Mouse (Mus musculus): ENCODE data around the gene Zbtb45.
A peak's percentile ranks its signal among the peaks of the same experiment; 100 is the strongest.

The Zbtb45 gene

DNA sequence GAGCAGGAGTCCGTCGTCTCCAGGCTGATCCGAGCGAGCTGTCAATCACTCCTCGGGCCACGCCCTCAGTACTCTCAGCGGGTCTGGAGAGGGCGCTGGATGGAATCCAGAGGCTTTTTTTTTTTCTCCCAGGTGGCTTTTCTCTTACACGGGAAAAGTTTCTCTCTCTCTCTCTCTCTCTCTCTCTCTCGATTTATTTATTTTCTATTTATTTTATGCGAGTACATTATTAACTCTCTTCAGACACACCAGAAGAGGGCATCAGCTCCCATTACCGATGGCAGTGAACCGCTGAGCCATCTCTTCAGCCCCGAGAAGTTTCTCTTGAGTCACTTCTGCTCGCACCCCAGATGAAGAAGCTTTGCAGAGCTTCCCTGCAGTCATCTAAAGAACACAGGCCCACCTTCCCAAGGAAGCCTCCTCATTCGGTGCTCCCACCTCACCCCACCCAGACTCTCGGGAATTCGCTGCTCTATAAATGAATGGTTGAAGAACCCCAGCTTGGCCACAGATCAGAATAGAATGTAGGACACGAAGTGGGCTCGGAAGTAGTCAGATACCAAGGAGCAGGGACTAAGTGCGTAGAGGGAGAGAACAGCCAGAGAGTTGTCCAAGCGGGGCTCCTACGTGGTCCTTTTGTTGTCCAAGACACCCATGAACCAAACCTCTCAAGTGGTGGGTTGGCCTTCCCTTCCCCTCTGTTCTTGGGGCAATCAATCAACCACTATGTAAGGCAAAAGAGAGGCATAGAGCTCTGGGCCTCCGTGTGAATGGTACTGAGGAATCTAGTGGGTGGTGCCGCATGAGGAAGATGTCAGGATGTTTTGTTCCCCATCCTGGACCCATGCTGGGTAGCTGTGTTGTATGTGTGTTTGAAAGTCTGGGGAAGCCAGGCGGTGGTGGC is at the start of gene Zbtb45:
TSS of gene Zbtb45 (minus strand) at position 30 of the 904 bp plus-strand sequence.
- DNase-seq, result no peak

DNA sequence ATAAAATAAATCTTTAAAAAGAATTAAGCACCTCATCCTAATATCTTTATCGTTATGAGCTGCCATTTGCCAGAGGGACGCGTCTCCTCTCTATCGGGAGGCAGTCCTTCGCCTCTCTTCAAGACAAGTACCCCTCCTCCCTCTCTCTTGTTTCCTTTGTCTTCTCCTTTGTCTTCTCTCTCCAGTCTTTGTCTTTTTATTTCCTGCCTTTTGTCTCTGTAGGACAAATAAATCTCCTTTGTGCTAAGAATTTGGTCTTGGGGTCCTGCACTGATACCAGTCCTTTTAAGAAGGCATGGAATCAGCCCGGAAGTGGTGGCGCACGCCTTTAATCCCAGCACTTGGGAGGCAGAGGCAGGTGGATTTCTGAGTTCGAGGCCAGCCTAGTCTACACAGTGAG is 49.7 kb upstream of the Zbtb45 start:
- no peak for DNase-seq

DNA sequence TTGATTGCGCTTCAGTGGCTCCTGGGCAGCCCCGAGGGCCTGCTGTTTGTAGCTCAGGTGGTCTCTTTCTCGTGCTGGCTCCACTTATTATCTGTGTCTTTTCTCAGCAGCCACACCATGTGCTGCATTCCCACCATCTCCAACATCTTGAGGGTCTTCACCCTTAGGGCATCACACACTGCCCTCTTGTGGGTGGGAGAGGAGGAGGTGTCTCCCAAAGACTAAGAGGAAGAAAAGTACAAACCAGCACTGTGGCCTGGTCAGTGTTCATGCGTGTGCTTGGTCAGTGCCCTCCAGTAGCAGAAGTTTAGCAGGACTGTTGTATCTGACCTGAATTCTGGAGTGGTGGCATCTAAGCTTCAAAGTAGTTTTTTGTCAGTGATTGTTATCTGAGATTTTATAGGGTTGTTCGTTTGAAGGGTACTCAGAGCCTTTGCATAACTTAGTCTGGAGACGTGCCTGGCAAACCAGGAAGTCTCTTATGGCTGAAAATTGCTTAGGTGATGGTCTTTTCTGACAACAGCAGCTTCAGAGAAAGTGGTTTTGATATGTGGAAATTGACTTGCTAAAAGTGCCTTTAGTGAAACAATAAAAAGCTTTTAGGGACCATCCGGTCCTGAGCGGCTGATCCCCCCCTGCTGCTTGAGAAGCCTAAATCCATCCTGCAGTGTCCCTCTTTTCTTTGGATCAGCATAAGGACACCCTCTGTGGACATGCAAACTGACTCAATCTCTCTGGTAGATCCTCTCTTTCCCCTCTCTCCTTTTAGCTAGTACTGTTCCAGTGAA is 47.3 kb upstream of the Zbtb45 start:
- DNase-seq, result no peak

DNA sequence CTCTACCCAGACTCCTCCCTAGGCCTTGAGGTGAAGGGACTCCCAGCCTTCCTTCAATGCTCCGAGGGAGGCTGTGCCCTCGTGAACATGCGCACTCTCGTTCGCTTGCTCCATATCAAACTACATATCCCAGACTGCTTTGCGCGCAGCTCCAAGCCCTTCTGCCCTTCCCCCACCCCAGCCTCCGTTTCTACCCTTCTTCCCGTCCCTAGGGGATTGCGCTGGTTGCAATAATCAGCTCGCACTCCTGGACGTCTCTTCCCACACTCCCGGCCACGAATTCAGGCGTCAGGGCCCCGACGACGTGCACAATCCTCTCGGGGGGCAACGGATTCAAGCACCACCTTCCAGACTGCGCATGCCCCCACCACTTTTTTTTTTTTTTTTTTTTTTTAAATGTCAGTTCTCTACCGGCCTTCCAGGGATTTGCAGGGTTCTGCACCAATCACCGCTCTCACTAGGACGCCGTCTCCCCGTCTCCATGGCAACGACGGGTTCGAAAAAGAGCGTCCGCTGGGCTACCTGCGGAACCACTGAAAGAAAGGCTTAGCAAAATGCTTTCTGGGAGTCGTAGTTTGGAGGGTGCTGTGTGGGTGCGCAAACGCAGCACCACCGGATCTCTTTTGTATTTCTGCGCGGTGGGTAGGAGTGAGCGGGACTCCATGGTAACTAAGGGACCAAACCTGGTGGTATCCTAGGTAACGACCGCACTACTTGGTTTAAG is 44.6 kb upstream of the Zbtb45 start, which contains the start of gene Mzf1:
TSS of gene Mzf1 (minus strand) at position 478 of the 724 bp plus-strand sequence.
- peak; percentile 93 for DNase-seq

DNA sequence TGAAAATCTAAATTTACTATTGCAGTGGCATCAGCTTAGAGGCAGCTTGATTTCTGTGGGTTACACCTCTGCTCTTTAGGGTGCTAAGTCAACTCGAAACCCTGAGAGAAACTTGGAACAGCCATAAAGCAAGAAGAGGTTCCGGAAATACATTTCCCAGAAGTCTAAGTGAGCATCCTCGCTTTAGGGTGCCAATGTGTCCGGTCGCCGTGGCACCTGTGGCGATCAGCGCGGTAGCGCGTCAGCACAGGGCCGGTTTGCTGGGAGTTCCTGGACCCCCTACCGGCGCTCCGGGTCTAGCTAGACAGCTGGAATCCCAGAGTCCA is 44.1 kb upstream of the Zbtb45 start:
- no peak for DNase-seq

DNA sequence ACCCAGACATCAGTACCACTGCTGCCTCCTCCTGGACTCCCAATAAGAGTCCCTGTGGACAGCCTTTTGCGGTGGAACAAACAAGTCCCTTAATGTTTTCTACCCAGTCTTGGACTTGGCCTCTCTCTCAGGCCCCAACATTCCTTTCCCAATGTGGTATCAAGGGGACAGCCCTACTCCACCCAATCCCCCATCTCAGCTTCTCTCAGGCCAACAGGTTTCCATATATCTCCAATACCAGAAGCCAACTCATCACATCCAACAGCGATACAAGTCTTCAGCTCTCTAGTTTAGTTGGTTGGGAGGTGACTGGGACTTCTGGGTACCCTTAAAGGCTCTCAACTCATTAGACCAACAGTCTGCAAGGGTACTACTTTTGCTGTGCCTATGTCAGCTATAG is 43.7 kb upstream of the Zbtb45 start:
- no peak for DNase-seq

DNA sequence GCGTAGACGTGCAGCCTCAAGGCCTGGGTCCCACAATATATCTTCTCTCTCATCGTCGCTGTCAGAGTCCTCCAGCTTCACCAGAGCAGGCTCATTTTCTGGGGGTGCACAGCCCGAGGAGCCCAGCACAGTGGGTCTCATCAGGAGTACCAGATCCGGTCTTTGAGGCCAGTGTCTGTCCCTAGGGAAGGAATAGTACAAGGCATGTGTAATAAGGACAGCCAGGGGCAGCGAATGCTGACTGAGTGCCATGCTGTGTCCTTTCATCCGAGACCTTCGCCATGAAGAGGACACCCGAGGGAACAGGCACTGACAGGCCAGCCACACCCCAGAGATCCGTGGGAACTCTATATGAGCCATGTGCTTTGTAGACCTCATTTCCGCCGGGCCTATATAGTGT is 43.2 kb upstream of the Zbtb45 start:
- DNase-seq, result no peak

DNA sequence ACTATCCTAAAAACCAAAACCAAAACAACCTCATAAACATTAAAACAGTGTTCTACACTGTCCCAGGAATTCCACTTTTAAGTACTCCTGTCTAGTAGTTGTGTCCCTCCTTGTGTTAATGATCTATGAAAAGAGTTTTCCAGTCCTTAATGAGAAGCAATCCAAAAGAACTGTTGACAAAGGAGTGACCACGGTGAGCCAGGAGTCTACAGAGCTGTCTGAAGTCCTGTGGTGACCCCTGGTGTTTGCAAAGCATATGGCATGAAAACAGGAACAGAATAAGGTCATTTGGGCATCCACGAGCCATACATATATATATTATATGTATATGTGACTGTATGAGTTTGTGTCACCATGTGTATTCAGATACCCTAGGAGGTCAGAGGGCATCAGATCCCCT is 36.2 kb upstream of the Zbtb45 start:
- DNase-seq, result peak; percentile 77

DNA sequence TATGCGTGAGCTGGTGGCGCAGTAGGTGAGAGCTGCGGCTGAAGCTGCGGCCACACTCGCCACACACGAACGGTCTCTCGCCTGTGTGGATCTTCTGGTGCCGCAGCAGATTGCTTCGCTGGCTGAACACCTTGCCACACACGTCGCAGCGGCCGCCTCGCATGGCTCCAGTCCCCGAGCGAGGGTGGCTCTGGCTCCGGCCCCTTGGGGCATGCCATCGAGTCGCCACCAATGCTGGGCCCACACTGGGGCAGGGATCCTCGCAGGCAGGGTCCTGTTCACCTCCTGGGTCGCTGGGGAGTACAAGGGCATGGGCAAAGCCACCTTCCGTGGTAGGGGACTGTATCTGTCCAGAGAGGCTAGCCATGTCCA is 34.4 kb upstream of the Zbtb45 start:
- DNase-seq, result no peak

DNA sequence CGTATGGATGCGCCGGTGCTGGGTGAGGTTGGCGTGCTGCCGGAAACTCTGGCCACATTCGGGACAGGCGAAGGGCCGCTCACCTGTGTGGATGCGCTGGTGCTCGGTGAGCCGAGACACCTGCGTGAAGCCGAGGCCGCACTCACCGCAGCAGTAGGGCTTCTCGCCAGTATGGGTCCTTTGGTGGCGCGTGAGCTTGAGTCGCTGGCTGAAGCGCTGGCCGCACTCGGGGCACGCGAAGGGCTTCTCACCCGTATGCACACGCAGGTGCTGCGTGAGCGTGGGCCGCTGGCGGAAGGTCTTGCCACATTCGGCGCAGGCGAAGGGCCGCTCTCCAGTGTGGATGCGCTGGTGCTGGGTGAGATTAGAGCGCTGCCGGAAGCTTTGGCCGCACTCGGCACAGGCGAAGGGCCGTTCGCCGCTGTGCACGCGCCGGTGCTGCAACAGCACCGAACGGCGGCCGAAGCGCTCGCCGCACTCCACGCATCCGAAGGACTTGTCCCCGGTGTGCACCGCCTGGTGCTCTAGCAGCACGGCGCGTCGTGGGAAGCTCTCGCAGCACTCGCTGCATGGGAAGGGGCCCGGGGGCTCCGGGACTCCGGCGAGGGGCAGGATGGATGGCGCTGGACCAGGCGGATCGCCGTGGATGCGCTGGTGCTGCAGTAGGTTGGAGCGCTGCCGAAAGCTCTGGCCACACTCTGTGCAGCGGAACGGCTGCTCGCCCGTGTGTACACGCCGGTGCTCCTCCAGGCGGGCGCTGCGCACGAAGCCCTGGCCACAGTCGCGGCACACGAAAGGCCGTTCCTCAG is 33.8 kb upstream of the Zbtb45 start:
- DNase-seq, result no peak

DNA sequence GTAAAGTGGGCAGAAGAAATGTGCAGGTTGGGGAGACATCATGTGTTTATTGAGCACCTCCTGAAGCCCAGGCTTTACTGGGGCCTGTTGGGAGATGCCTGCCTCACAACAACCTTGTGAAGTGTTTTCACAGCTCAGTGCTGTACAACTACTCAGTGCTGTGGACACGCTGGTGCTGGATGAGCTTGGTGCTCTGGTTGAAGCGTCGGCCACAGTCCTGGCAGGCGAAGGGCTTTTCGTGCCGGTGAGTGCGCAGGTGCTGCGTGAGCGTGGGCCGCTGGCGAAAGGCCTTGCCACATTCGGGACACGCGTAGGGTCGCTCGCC is 33.2 kb upstream of the Zbtb45 start:
- no peak for DNase-seq

DNA sequence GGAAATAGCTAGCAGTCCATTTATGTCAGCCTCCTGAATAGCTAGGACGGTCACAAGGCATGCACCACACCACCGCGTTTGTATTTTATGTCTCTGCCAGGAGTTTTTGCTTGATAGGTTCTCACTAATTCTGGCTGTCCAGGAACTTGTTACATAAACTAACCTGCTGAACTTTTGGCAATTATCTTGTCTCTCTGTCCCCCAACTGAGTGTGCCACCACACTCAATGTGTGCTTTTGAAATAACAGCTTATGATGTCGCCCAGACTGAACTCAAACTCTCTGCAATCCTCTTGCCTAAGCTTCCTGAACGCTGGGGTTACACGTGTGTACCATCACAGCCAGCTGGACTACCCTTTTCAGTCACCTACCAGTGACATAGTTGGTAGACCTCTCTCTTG is 32.7 kb upstream of the Zbtb45 start:
- DNase-seq, result no peak

DNA sequence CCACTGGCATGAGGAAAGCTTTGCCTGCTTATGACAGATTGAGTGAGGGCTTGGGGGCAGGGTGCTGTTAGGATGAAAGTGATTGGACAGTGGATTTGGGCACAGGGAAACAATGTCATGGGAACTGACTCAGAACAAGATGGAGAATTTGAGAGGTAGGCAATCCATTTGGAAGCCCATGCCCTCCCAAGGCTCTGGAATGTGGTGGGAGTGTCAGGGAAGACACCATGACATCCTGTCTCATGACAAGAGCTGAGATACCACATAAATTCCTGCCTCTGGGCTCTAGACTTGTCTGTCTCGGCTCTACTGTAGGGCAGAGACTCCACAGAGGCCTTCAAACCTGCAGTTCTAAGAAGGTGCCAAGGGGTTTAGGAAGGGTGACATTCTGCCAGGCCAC is 31.4 kb upstream of the Zbtb45 start:
- DNase-seq, result no peak

DNA sequence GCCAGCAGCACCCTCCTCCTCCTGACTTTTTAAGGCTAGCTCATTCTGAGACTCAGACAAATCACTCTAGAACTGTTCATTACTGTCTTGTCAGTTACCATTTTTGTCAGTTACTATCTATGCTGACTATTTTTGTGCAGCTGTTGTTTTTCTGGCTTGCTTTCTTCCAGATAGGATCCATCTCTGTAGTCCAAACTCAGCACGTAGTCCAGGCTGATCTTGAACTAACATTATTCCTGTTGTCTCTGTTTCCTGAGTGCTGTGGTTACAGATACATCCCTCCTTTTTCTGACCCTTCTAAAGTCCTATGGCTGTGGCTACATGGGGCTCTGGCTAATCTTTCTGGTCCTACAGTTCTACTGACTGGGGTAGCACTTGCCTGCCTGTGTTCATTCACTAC is 29.3 kb upstream of the Zbtb45 start:
- no peak for DNase-seq

DNA sequence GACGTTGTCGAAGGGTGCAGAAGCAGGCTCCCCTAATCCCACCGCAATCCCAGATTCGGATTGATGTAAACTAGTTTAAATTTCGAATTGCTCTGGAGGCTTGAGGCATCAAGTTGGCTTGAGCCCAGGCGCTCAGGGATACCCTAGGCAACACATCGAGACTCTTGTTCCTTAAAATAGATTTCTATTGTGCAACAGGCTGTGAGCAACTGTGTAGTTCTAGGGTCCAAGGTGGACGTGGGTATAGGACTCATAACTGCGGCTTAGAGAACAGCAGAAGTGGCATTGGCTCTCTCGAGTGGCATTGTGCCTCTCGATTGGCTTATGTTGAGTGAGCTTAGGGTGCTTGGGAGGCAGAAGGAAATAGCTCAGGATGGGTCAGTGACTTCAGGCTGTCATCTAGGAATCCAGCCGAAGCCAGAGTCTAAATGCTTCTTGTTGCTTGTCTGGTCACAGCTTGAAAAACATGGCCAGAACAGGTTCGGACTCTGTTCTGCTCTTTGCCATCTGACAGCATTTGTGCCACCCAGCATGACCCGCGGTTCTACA is 28.9 kb upstream of the Zbtb45 start:
- no peak for DNase-seq

DNA sequence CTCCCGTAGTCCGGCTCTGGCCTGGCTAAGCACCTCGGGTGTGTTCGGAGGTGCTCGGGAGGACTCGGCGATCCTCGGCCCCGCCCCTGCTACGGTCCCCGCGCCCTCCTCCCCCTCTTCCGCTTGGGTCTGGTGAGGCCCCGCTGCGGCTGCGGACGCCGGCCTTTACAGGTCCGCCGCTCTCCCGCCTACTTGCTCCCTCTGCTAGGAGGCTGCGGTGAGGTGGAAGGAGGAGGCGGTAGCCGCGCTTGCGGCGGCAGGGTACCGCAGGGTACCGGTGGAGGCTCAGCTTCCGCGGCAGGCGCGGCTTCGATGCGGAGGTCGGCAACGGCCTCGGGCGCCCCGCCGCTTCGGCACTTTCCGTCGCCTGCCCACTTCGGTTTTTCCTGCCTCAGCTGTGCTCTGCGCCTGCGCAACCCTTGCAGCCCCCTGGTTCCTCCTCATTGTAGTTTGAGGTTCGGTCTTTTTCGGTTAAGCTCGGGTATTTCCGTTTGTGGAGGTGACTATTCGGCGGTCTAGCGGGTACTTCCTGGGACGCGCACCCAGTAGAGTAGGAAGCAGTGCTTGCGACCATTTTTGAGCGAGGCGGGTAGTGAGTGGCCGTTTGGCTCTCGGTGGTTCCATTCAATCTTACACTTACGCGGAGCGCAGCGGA is 28.2 kb upstream of the Zbtb45 start, which contains the start of gene Ube2m:
TSS of gene Ube2m (minus strand) at position 375 of the 655 bp plus-strand sequence.
- DNase-seq, result peak; percentile 99

DNA sequence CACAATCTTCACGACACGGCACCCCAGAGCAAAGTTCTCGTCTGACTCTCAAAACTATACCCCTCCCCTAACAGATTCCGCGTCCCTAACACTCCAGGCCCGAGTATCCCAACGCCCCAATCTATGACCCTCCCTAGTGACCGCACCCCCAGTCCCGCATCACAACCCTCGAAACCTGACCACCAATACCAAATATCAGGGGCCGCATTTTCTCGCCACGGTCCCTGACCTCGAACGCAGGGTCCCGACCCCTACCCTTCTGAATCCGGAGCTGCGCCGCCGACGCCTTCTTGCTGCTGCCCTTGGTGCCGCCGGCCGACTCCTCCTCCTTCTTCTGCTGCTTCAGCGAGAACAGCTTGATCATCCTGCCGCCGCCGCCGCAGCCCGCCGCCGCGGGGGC is 27.5 kb upstream of the Zbtb45 start:
- no peak for DNase-seq

DNA sequence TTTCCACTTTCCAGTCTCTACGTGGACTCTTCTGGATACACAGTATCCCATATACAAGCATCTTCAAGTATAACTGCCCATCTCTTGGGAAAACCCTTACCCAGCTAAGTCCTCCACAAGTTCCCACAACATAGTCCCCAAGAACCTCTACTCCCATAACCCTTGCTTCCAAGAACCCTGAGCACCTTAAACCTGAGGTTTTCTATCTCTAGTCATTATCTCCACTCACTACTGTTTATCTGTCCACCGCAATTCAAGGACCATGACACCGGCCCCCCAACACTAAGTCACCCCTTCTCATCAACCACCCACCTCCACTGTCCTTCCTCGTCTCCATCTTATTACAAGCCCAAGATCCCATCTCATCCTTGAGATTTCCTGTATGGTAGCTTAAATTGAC is 27.0 kb upstream of the Zbtb45 start:
- DNase-seq, result no peak

DNA sequence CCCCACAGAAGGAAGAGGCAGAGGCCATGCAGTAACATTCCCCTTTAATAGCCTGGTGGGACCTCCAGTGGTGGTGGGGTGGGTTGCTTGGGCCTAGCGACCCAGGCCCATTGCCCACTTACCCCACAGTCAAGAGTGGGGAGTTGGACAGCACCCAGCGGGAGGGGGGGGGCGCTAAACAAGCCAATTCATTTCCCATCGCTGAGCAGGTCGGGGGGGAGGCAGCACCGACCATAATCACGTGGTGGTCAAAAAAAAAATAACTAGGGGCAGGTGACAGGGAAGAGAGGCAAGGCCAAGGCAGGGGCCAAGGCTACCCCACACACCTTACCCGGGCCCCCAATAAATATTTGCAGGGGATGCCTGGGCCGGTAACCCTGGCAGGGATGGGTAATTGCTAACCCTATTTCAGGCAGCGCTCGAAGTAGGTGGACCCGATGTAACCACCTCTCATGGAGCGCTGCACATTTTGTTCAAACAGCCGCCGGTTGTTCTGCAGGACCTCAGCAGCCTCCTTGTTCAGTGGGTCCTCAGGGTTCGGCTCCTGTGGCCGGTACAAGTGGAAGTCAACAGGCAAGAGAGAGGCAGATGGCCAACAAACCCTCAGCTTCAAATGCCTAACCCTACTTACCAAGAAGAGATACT is 25.5 kb upstream of the Zbtb45 start:
- DNase-seq, result no peak

DNA sequence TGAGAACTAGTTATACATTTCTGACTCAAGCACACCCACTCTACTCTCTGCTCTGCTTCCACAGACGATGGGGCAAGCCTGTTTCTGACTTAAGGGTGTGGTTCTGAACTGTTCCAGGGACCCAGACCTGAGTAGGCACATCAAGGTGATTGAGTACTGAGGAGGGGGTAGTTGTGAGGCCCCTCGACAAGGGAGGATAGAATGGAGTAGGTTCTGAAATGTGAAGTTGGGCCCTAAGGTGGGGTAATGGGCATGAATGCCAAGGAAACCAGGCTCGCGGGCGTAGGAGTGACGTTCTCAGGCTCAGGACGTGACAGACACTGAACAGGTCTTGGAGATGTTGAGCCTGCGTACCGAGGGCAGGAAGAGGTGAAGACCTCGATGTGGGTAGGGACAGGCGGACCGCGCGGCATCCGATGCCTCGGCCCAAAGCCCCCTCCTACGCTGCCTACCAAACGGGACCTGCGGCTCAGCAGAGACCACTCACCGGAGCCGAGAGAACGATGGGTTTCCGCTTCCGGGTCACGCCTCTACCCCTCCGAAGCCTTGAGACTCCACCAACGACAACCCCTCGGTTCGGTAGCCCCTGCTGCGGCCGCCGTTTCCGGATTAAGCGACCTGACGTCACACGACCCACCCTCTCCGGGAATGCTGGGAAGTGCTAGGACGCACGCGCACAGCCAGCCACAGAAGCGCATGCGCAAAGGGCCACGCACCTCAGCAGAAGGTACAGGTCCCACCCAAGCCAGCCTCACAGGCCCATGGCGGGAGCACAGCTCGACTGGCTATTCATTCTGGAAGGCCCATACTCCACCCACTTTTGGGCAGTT is 24.5 kb upstream of the Zbtb45 start, which contains the start of gene Chmp2a:
TSS of gene Chmp2a (minus strand) at position 660 of the 830 bp plus-strand sequence.
- peak; percentile 98 for DNase-seq

All from lung, postnatal 14 days (tissue).